25 mouse cellular contexts compared by ENCODE assay signal in the genomic region with DNA sequence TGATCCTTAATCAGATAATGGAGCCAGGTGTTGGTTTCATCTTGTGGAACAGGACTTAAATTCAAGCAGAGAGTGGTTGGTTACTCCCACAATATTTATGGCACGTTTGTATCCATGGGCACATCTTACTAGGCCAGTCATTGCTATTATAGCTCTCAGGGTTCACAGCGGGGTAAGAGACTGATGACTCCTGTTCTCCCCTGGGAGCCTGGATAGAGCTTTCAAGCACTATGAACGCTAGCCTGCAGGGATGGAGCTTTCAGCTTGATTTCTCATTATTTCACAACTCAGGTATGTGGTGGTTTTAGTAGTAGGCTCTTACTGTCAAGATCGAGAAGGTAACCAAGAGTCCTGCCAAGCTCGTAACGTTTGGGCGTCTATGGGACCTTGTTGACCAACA. TPM values are rescaled to one million over a fixed set of nuclear protein-coding genes. Genes with fewer than 3 reads are reported as not detected.
"Had no signal": no experiment of that assay in that cellular context is flagged by ENCODE, and none has a peak within 500 bp of the region (broad histone marks: within the 10 kb centered on the region; RNA-seq: fewer than 3 reads in every experiment).

No protein-coding gene starts in this region.

- H3K36me3 ChIP-seq: neural tube, embryonic 13.5 days; neural tube, embryonic 15.5 days; stomach, embryonic 15.5 days had no signal

- H3K4me3 ChIP-seq: neural tube, embryonic 13.5 days; neural tube, embryonic 15.5 days; stomach, embryonic 15.5 days had no signal

- H3K9ac ChIP-seq: neural tube, embryonic 13.5 days; neural tube, embryonic 15.5 days; stomach, embryonic 15.5 days had no signal

- H3K9me3 ChIP-seq: neural tube, embryonic 13.5 days; neural tube, embryonic 15.5 days; stomach, embryonic 15.5 days had no signal

- H3K4me1 ChIP-seq: neural tube, embryonic 13.5 days; neural tube, embryonic 15.5 days; stomach, embryonic 15.5 days had no signal

- H3K27me3 ChIP-seq: neural tube, embryonic 13.5 days; neural tube, embryonic 15.5 days; stomach, embryonic 15.5 days had no signal

- DNase-seq: retina, postnatal 1 day; right cerebral cortex, adult 18-20 months; right cerebral cortex, postnatal 14 days; right cerebral cortex, postnatal 25 days; right cerebral cortex, postnatal 4 days; spleen, adult 18-20 months; thymus, adult 18-20 months; thymus, adult 2 months; thymus, postnatal 14 days; thymus, postnatal 25 days; thymus, postnatal 36 days; thymus, postnatal 4 days had no signal

- H3K4me2 ChIP-seq: neural tube, embryonic 13.5 days; neural tube, embryonic 15.5 days; stomach, embryonic 15.5 days had no signal

- H3K27ac ChIP-seq: neural tube, embryonic 13.5 days; neural tube, embryonic 15.5 days; stomach, embryonic 15.5 days; stomach, postnatal 0 days had no signal

RNA-seq across cellular contexts. Expression of a gene that starts 7.5 kb away (rescaled TPM):
- total RNA-seq: neutrophil, adult 5-6 weeks had no signal
- polyA plus RNA-seq: neural tube, embryonic 13.5 days; neural tube, embryonic 14.5 days; neural tube, embryonic 15.5 days; small intestine, adult 2 months; spleen, adult 2 months; stomach, embryonic 14.5 days; stomach, embryonic 15.5 days; stomach, embryonic 16.5 days; stomach, postnatal 0 days; testis, adult 2 months; thymus, adult 2 months; thymus, postnatal 0 days; urinary bladder, adult 2 months had no signal
